In genomic region chr1:189727346-189727883, GRCm38 (mm10) we compare ENCODE assay signal across 8 mouse cellular contexts. TPM values are rescaled to one million over a fixed set of nuclear protein-coding genes. Genes with fewer than 3 reads are reported as not detected.
A peak's percentile ranks its signal among the peaks of the same experiment; 100 is the strongest.
DNase-seq lines count a peak whose midpoint lies in the region; ATAC-seq lines count a peak whose summit lies in the region.

No protein-coding gene starts in this region.

- peak; percentile 93 for DNase-seq in 3134 (ENCODE audit: extremely low read depth, insufficient read length, low spot score)
- peak; percentile 70 for DNase-seq in adrenal gland, postnatal 25 days
- peak; percentile 43 for DNase-seq in gastrocnemius, adult 18-20 months (ENCODE audit: low spot score)
- peak; percentile 50 to 71 for DNase-seq in urinary bladder, postnatal 36 days (ENCODE audit: low spot score in 2 of 2)
- no peak for DNase-seq in cerebellum, postnatal 36 days

- H3K27me3 ChIP-seq in hindbrain, embryonic 15.5 days, result peaks cover 39% of the 10 kb centered on the region
- peaks cover 77% of the 10 kb centered on the region for H3K27me3 ChIP-seq in liver, embryonic 12.5 days (replicated peaks)
- peaks cover 30% of the 10 kb centered on the region for H3K27me3 ChIP-seq in neural tube, embryonic 12.5 days (replicated peaks)

- H3K9ac ChIP-seq in hindbrain, embryonic 15.5 days, result peak overlapping the region; percentile 47
- H3K9ac ChIP-seq in liver, embryonic 12.5 days, result peak overlapping the region; percentile 27; the same call in 1 of the 2 replicates
- H3K9ac ChIP-seq in neural tube, embryonic 12.5 days, result peak overlapping the region; percentile 64

- H3K36me3 ChIP-seq in hindbrain, embryonic 15.5 days, result no peaks in the 10 kb centered on the region
- H3K36me3 ChIP-seq in liver, embryonic 12.5 days, result no peaks in the 10 kb centered on the region
- no peaks in the 10 kb centered on the region for H3K36me3 ChIP-seq in neural tube, embryonic 12.5 days

- peak overlapping the region; percentile 64 for H3K27ac ChIP-seq in hindbrain, embryonic 15.5 days (replicated peaks)
- H3K27ac ChIP-seq in liver, embryonic 12.5 days, result peak overlapping the region; percentile 67
- H3K27ac ChIP-seq in neural tube, embryonic 12.5 days, result no peak overlapping the region

- ATAC-seq in hindbrain, embryonic 15.5 days (ENCODE audit: low FRiP score, low read depth), result no peak; the same call in 1 of the 2 replicates
- ATAC-seq in liver, embryonic 12.5 days, result no peak
- peak; percentile 43 for ATAC-seq in neural tube, embryonic 12.5 days (ENCODE audit: low FRiP score, low read depth)

- peak overlapping the region; percentile 96 for H3K4me2 ChIP-seq in hindbrain, embryonic 15.5 days
- peak overlapping the region; percentile 69 for H3K4me2 ChIP-seq in liver, embryonic 12.5 days
- H3K4me2 ChIP-seq in neural tube, embryonic 12.5 days (replicated peaks), result peak overlapping the region; percentile 98

- H3K4me3 ChIP-seq in hindbrain, embryonic 15.5 days, result peak overlapping the region; percentile 56
- H3K4me3 ChIP-seq in liver, embryonic 12.5 days, result peak overlapping the region; percentile 54
- H3K4me3 ChIP-seq in neural tube, embryonic 12.5 days, result peak overlapping the region; percentile 63

- H3K9me3 ChIP-seq in hindbrain, embryonic 15.5 days, result no peaks in the 10 kb centered on the region
- H3K9me3 ChIP-seq in liver, embryonic 12.5 days (replicated peaks), result no peaks in the 10 kb centered on the region
- no peaks in the 10 kb centered on the region for H3K9me3 ChIP-seq in neural tube, embryonic 12.5 days

- WGBS in hindbrain, embryonic 15.5 days, result under 1% methylated on average over 22 of the region's 22 CpGs
- 9% methylated on average over 22 of the region's 22 CpGs for WGBS in liver, embryonic 12.5 days (ENCODE audit: insufficient replicate concordance)
- WGBS in neural tube, embryonic 12.5 days, result under 1% methylated on average over 22 of the region's 22 CpGs

- H3K4me1 ChIP-seq in hindbrain, embryonic 15.5 days (replicated peaks), result peaks cover 22% of the 10 kb centered on the region
- H3K4me1 ChIP-seq in liver, embryonic 12.5 days, result 0 out of 2 replicates have a peak, but pooled peaks cover 6% of the 10 kb centered on the region
- peaks cover 34% of the 10 kb centered on the region for H3K4me1 ChIP-seq in neural tube, embryonic 12.5 days

RNA-seq across cellular contexts. Expression of gene Ptpn14, which starts 0.7 kb away (rescaled TPM):
- total RNA-seq in adrenal gland, postnatal 25 days (2021), result 17.1 and 23.4 TPM in 2 replicates
- total RNA-seq in gastrocnemius, adult 18-20 months (2021), result 10 to 100 TPM; 14.5 to 15.0 TPM
- polyA plus RNA-seq in hindbrain, embryonic 15.5 days (2015; fragmentation: Nextera tagmentation; extraction: Ambion mirVana), result 1.5 and 1.8 TPM in 2 replicates
- polyA plus RNA-seq in liver, embryonic 12.5 days (2016; fragmentation: Nextera tagmentation; extraction: Ambion mirVana), result 0.70 and 0.86 TPM in 2 replicates
- 4.5 and 4.9 TPM in 2 replicates for polyA plus RNA-seq in neural tube, embryonic 12.5 days (2016; fragmentation: Nextera tagmentation; extraction: Ambion mirVana)

RNA-seq across cellular contexts. Expression of gene Cenpf, which starts 39.5 kb away (rescaled TPM):
- total RNA-seq in adrenal gland, postnatal 25 days (2021), result 7.2 and 11.9 TPM in 2 replicates
- under 1 TPM; 0.05 to 0.26 TPM for total RNA-seq in gastrocnemius, adult 18-20 months (2021)
- polyA plus RNA-seq in hindbrain, embryonic 15.5 days (2015; fragmentation: Nextera tagmentation; extraction: Ambion mirVana), result 21.0 and 25.3 TPM in 2 replicates
- 52.5 and 54.0 TPM in 2 replicates for polyA plus RNA-seq in liver, embryonic 12.5 days (2016; fragmentation: Nextera tagmentation; extraction: Ambion mirVana)
- 74.8 and 77.7 TPM in 2 replicates for polyA plus RNA-seq in neural tube, embryonic 12.5 days (2016; fragmentation: Nextera tagmentation; extraction: Ambion mirVana)

Comparison
In these comparisons a context has a peak if more than half of its experiments do, and no peak if none do; other contexts are left out.
1. DNase-seq: peak in 3134 (single experiment), adrenal gland, postnatal 25 days (single experiment), gastrocnemius, adult 18-20 months (single experiment) and urinary bladder, postnatal 36 days (2 of 2); none in cerebellum, postnatal 36 days (0 of 2).
2. Peak in every context shown above with its lines, with median percentiles within 50 percentile points of each other: H3K4me2 ChIP-seq, H3K4me3 ChIP-seq and H3K9ac ChIP-seq.